Comparison of ENCODE assay signal across 8 mouse cellular contexts in genomic region chr2:31761115-31761531, GRCm38 (mm10). TPM values are rescaled to one million over a fixed set of nuclear protein-coding genes. Genes with fewer than 3 reads are reported as not detected.
DNase-seq lines count a peak whose midpoint lies in the region; ATAC-seq and TF ChIP-seq lines count a peak whose summit lies in the region.

No protein-coding gene starts in this region.

- peak overlapping the region; percentile 94 for H3K9ac ChIP-seq in lung, postnatal 0 days (replicated peaks; ENCODE audit: low read depth)
- H3K9ac ChIP-seq in embryonic facial prominence, embryonic 15.5 days: peak overlapping the region; percentile 96

- no peak for ATAC-seq in lung, postnatal 0 days
- ATAC-seq in embryonic facial prominence, embryonic 15.5 days (ENCODE audit: insufficient number of reproducible peaks, low FRiP score, low TSS enrichment, low read depth): no peak
- ATAC-seq in erythroid progenitor cell, adult 5-6 weeks (replicated peaks; ENCODE audit: low FRiP score, poor library complexity, severe bottlenecking): no peak

- 5% methylated on average over 7 of the region's 7 CpGs for WGBS in lung, postnatal 0 days
- under 1% methylated on average over 7 of the region's 7 CpGs for WGBS in embryonic facial prominence, embryonic 15.5 days
- WGBS in limb, embryonic 10.5 days: 5% methylated on average over 7 of the region's 7 CpGs
- 6% methylated on average over 7 of the region's 7 CpGs for WGBS in small intestine, adult 2 months

- H3K4me2 ChIP-seq in lung, postnatal 0 days (replicated peaks; ENCODE audit: low read depth, low read length): peak overlapping the region; percentile 83
- H3K4me2 ChIP-seq in embryonic facial prominence, embryonic 15.5 days (replicated peaks): peak overlapping the region; percentile 70

- no peaks in the 10 kb centered on the region for H3K9me3 ChIP-seq in lung, postnatal 0 days (ENCODE audit: low read length)
- H3K9me3 ChIP-seq in embryonic facial prominence, embryonic 15.5 days (replicated peaks): no peaks in the 10 kb centered on the region
- no peaks in the 10 kb centered on the region for H3K9me3 ChIP-seq in limb, embryonic 10.5 days (replicated peaks)

- no peaks in the 10 kb centered on the region for H3K27me3 ChIP-seq in lung, postnatal 0 days (replicated peaks; ENCODE audit: insufficient read depth, low read length)
- no peaks in the 10 kb centered on the region for H3K27me3 ChIP-seq in embryonic facial prominence, embryonic 15.5 days
- no peaks in the 10 kb centered on the region for H3K27me3 ChIP-seq in limb, embryonic 10.5 days (ENCODE audit: low read depth, poor library complexity, severe bottlenecking)
- no peaks in the 10 kb centered on the region for H3K27me3 ChIP-seq in small intestine, adult 2 months (ENCODE audit: control insufficient read depth, insufficient read depth, low read length)

- DNase-seq in lung, postnatal 0 days (ENCODE audit: low spot score): no peak
- DNase-seq in lung, postnatal 36 days: no peak
- DNase-seq in limb, embryonic 10.5 days (ENCODE audit: low spot score): peak; percentile 55
- DNase-seq in urinary bladder, postnatal 36 days (ENCODE audit: low spot score in 2 of 2): no peak
- no peak for DNase-seq in layer of hippocampus, postnatal 14 days (ENCODE audit: low spot score in 2 of 2)

- H3K4me3 ChIP-seq in lung, postnatal 0 days (ENCODE audit: low read depth, low read length): peak overlapping the region; percentile 65
- peak overlapping the region; percentile 83 for H3K4me3 ChIP-seq in embryonic facial prominence, embryonic 15.5 days (replicated peaks)
- peak overlapping the region; percentile 92 for H3K4me3 ChIP-seq in limb, embryonic 10.5 days
- peak overlapping the region; percentile 77 for H3K4me3 ChIP-seq in small intestine, adult 2 months (ENCODE audit: low read depth, low read length)

- no peak for TF ChIP-seq CTCF in lung, postnatal 0 days (IDR thresholded peaks at IDR 0.05)
- TF ChIP-seq CTCF in small intestine, adult 2 months (IDR thresholded peaks at IDR 0.05; ENCODE audit: extremely low read depth, insufficient read length, insufficient replicate concordance, low read depth, low read length): no peak

- TF ChIP-seq POLR2A in small intestine, adult 2 months (IDR thresholded peaks at IDR 0.05; ENCODE audit: low read depth, low read length): no peak

- no peaks in the 10 kb centered on the region for H3K36me3 ChIP-seq in lung, postnatal 0 days (ENCODE audit: insufficient read depth, low read length)
- no peaks in the 10 kb centered on the region for H3K36me3 ChIP-seq in embryonic facial prominence, embryonic 15.5 days
- peaks cover 21% of the 10 kb centered on the region for H3K36me3 ChIP-seq in limb, embryonic 10.5 days
- no peaks in the 10 kb centered on the region for H3K36me3 ChIP-seq in small intestine, adult 2 months (ENCODE audit: control insufficient read depth, insufficient read depth, low read length)

- peaks cover 41% of the 10 kb centered on the region for H3K4me1 ChIP-seq in lung, postnatal 0 days (ENCODE audit: insufficient read depth, low read depth, low read length)
- peaks cover 35% of the 10 kb centered on the region for H3K4me1 ChIP-seq in embryonic facial prominence, embryonic 15.5 days
- peaks cover 52% of the 10 kb centered on the region for H3K4me1 ChIP-seq in limb, embryonic 10.5 days
- peaks cover 16% of the 10 kb centered on the region; the same call in 1 of the 2 replicates for H3K4me1 ChIP-seq in small intestine, adult 2 months (ENCODE audit: control insufficient read depth, insufficient read depth, insufficient read length, low read length)

- no peak for TF ChIP-seq EP300 in lung, postnatal 0 days (IDR thresholded peaks at IDR 0.05)

- H3K27ac ChIP-seq in lung, postnatal 0 days (ENCODE audit: low read length): peak overlapping the region; percentile 93
- peak overlapping the region; percentile 95 for H3K27ac ChIP-seq in embryonic facial prominence, embryonic 15.5 days (replicated peaks)
- peak overlapping the region; percentile 100 for H3K27ac ChIP-seq in limb, embryonic 10.5 days
- H3K27ac ChIP-seq in small intestine, adult 2 months (ENCODE audit: insufficient read depth, low read depth, low read length): peak overlapping the region; percentile 38

RNA-seq across cellular contexts. Expression of gene Qrfp, which starts 49.3 kb away (rescaled TPM):
- 0.04 and 0.13 TPM in 2 replicates for polyA plus RNA-seq in lung, postnatal 0 days (2015; fragmentation: Nextera tagmentation; extraction: Ambion mirVana)
- polyA plus RNA-seq in embryonic facial prominence, embryonic 15.5 days (2015; fragmentation: Nextera tagmentation; extraction: Ambion mirVana): 0.07 TPM in 1 of 2 replicates, not detected in the other
- 0.06 and 0.23 TPM in 2 replicates for polyA plus RNA-seq in limb, embryonic 10.5 days (2016; fragmentation: Nextera tagmentation; extraction: Ambion mirVana)
- 0.06 and 0.11 TPM in 2 replicates for polyA plus RNA-seq in small intestine, adult 2 months (2012; rRNA removed)
- total RNA-seq in erythroid progenitor cell, adult 5-6 weeks (2015; ENCODE audit: low replicate concordance): not detected in 2 replicates
- total RNA-seq in erythroid progenitor cell, adult 5-6 weeks (2017; ENCODE audit: low replicate concordance): not detected in 2 replicates
- not detected for total RNA-seq in layer of hippocampus, postnatal 14 days (2021)

Comparison
In these comparisons a context has a peak if more than half of its experiments do, and no peak if none do; other contexts are left out.
1. H3K27ac ChIP-seq: peak in every context shown above with its lines; median percentile 100 in limb, embryonic 10.5 days; 95 in embryonic facial prominence, embryonic 15.5 days; 93 in lung, postnatal 0 days; 38 in small intestine, adult 2 months.